ENCODE assay signal across 19 mouse cellular contexts in genomic region chr16:93286816-93287215, GRCm38 (mm10).
"Had no signal": no experiment of that assay in that cellular context is flagged by ENCODE, and none has a peak within 500 bp of the region (broad histone marks: within the 10 kb centered on the region; RNA-seq: fewer than 3 reads in every experiment).

No protein-coding gene starts in this region.

- H3K36me3 ChIP-seq: midbrain, embryonic 10.5 days; midbrain, embryonic 12.5 days; neural tube, embryonic 13.5 days; neural tube, embryonic 15.5 days had no signal

- H3K4me2 ChIP-seq: lung, embryonic 14.5 days; midbrain, embryonic 12.5 days; neural tube, embryonic 13.5 days; neural tube, embryonic 15.5 days had no signal

- H3K9ac ChIP-seq: lung, embryonic 14.5 days; midbrain, embryonic 12.5 days; neural tube, embryonic 13.5 days; neural tube, embryonic 15.5 days had no signal

- H3K27me3 ChIP-seq: midbrain, embryonic 12.5 days had no signal

- H3K4me3 ChIP-seq: midbrain, embryonic 10.5 days; midbrain, embryonic 12.5 days; myocyte; neural tube, embryonic 13.5 days; neural tube, embryonic 15.5 days had no signal

- H3K9me3 ChIP-seq: midbrain, embryonic 10.5 days; midbrain, embryonic 12.5 days; neural tube, embryonic 13.5 days; neural tube, embryonic 15.5 days had no signal

- DNase-seq: lung, adult 18-20 months; lung, embryonic 14.5 days; lung, postnatal 10 days; lung, postnatal 4 days; midbrain, embryonic 14.5 days; retina, postnatal 1 day; right cerebral cortex, adult 18-20 months; right cerebral cortex, postnatal 25 days; right cerebral cortex, postnatal 4 days; spleen, adult 18-20 months; thymus, adult 18-20 months; thymus, postnatal 14 days; thymus, postnatal 36 days had no signal

- ATAC-seq: midbrain, embryonic 16.5 days had no signal

- H3K27ac ChIP-seq: midbrain, embryonic 10.5 days; midbrain, embryonic 12.5 days; neural tube, embryonic 13.5 days; neural tube, embryonic 15.5 days had no signal
